Mouse (Mus musculus) brain, embryonic 14.5 days (tissue): ENCODE results near the gene Zfp64.

ENCODE experiments used
- CTCF ChIP-seq: fragments of 200-500 bp; IDR thresholded peaks from 2 replicates; pipeline ENCODE4 v1.5.1; 2012; ENCODE audit warnings: inconsistent platforms, mild to moderate bottlenecking, moderate library complexity, borderline replicate concordance; ENCODE audit not compliant: insufficient read depth, insufficient read length; ENCODE audit errors: extremely low read depth
- POLR2A ChIP-seq: fragments of 200-500 bp; IDR thresholded peaks from 2 replicates; pipeline ENCODE4 v1.6.1; 2012; ENCODE audit warnings: mild to moderate bottlenecking, inconsistent platforms, borderline replicate concordance; ENCODE audit not compliant: poor library complexity, insufficient read depth, insufficient read length, severe bottlenecking; ENCODE audit errors: extremely low read depth

DNA sequence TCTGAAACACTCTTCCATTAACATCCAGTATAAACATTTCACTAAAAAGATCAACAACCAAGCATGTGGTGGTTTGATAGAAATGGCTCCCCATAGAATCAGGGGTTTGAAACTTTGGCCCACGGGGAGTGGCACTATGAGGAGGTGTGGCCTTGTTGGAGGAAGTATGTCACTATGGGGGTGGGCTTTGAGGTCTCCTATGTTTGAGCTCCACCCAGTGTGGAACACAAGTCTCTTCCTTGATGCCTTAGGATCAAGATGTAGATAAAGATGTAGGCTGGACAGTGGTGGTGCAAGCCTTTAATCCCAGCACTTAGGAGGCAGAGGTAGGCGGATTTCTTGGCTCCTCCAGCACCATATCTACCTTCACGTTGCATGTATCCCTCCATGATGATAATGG, 5.4 kb upstream of the Zfp64 start:
- TF ChIP-seq CTCF (no peak), POLR2A (no peak)
